Mouse (Mus musculus): ENCODE data around the gene Psmd5. TPM values are rescaled to one million over a fixed set of nuclear protein-coding genes. Genes with fewer than 3 reads are reported as not detected.

The Psmd5 gene
- polyA plus RNA-seq (2015; fragmentation: Nextera tagmentation; extraction: Ambion mirVana) = 53.1 and 53.3 TPM in 2 replicates

GRCm38 (mm10) chr2:34874816-34875345 lies at the start of gene Psmd5:
TSS of gene Psmd5 (minus strand) at chr2:34874968.

DNA sequence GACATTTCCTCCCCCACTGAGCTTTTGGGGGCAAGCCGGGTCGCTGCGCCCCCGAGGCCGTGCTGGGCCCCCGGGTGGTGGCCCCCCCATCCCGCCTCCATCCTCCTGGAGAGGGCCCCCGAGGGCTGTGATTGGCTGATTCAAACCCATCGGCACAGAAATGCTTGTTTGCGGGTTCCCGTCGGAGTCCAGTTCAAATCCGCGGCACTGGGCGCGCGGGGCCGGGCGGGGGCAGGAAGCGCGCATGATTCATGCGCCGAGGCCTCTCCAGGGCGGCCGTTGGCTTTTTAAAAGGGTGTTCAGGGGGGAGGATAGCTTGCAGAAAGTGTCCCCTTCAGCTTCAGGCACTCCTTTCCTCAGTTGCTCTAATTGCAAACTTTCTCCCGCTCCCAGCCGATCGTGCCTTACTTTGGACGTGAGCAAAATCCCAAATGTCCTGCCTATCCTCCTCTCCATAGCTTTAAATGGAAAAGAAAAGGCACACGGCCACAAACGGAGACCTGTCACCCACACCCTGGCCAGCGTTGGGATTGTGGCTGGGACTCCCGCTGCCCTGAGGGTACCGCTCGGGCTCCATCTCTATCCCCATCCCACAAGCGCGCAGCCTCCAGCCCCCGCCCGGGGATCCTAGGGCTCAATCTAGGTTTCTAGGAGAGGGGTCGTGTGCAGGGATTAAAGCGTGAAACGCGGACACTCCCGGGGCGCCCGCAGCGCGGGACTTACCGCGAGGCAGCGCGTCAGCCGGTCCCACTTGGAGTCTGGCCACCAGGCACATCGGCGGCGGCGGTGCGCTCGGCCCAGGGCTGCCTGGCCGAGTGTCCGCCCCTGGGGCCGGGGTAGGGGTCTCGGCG lies 38.7 kb upstream of the Psmd5 start, which contains the start of gene Phf19:
Gene Phf19 (minus strand): TSS at position 809 of the 851 bp plus-strand sequence.

DNA sequence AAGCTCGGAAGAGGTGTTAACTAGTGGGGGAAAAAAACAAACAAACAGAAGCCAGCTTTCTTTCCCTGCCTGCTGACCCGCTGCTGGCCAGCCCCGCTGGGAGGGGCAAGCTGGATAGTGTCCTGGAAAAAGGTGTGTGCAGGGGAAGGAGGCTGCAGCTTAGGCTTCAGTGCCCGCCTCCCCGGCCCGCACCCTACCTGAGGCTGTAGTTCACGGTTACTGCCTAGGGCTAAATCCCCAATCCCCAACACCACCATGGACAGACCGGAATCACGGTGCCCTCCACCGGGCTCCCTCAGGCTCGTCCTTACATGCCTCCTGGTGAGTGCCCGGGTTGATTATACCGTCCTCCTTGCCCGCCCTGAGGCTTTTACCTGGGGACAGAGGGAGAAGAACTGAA lies 497 bp downstream of the Psmd5 start, which contains the start of gene Cutal:
Gene Cutal (plus strand): TSS at position 126 of the 400 bp plus-strand sequence.

DNA sequence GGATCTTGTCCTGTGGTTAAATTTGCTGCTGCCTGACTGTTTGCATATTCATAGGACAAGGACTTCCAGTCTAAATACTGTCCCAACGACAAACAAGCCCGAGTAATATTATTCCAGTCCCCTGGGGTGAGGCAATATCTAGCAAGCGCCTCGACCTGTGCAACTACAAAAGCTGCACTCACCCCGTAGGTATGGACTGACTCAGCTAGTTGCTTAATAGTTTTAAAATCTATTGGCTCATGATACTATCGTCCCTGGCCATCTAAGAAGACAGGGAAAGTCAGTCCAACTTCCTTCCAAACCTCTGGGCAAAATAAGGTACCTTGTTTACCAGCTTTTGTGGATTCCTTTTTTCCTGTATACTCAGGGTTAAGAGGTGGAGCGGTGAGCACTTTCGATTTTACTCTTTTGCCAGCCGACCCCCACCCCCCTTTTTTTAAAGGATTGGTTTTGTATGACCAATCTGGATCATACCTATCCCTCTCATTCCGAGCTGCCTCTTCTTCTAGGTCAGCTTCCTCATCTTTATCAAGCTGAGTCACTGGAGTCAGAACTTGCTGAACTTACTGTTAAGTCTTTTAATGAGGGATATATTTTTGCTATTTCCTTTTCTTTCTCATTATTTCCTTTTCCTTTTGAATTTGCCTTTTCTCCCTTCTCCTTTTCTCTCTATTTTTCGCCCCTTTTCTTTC lies 41.9 kb downstream of the Psmd5 start, which contains the start of gene Gm34653:
Gene Gm34653 (plus strand): TSS at position 242 of the 692 bp plus-strand sequence.

DNA sequence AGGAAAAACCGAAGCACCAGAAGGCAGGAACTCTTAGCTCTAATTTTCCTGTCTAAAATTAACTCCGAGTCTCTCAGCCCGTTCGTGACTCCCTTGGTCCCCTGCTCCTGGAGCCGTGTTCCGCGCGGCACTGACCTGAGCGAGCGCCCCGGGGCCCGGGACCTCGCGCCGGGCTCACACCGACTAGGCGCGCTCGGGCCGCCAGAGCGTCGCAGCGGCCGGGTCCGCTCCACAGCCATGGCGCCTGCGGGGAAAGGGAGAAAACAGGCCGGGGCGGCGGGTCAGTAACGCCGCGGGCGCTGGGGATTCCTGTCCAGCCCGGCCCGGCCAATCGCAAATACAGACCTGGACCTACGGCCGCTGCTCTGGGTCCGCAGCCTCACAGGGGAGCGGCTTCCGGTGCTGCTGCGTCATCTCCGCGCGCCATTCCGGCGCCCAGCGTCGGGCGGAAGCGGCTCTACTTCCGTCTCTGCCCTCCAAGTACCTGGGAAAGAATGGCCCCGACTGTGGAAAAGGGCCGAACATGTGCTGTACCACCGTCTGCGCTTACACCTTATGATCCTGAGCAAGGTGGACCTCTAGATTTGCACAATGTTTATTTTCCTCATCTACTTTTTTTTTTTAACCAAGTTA lies 48.8 kb downstream of the Psmd5 start, which contains the start of gene Fbxw2:
Gene Fbxw2 (minus strand): TSS at position 485 of the 633 bp plus-strand sequence.

Other genes with a start within 250 kb of the Psmd5 start
- 43.5 and 52.2 TPM in 2 replicates for gene Gapvd1, start 119.7 kb downstream of the Psmd5 start, polyA plus RNA-seq (2015; fragmentation: Nextera tagmentation; extraction: Ambion mirVana)
- 360 and 429 TPM in 2 replicates for gene Hspa5, start 103.0 kb downstream of the Psmd5 start, polyA plus RNA-seq (2015; fragmentation: Nextera tagmentation; extraction: Ambion mirVana)
- gene Rabepk, start 75.1 kb downstream of the Psmd5 start, polyA plus RNA-seq (2015; fragmentation: Nextera tagmentation; extraction: Ambion mirVana) = 22.1 and 22.5 TPM in 2 replicates
- 70.7 and 73.7 TPM in 2 replicates for gene Fbxw2, start 48.7 kb downstream of the Psmd5 start, polyA plus RNA-seq (2015; fragmentation: Nextera tagmentation; extraction: Ambion mirVana)
- not detected in 2 replicates for gene Gm34653, start 42.0 kb downstream of the Psmd5 start, polyA plus RNA-seq (2015; fragmentation: Nextera tagmentation; extraction: Ambion mirVana)
- gene Cutal, start 572 bp downstream of the Psmd5 start, polyA plus RNA-seq (2015; fragmentation: Nextera tagmentation; extraction: Ambion mirVana) = 0.33 and 0.70 TPM in 2 replicates
- 2.3 and 4.1 TPM in 2 replicates for gene Phf19, start 39.1 kb upstream of the Psmd5 start, polyA plus RNA-seq (2015; fragmentation: Nextera tagmentation; extraction: Ambion mirVana)
- gene Traf1, start 86.8 kb upstream of the Psmd5 start, polyA plus RNA-seq (2015; fragmentation: Nextera tagmentation; extraction: Ambion mirVana) = 0.76 and 1.2 TPM in 2 replicates
- gene Hc, start 186.5 kb upstream of the Psmd5 start, polyA plus RNA-seq (2015; fragmentation: Nextera tagmentation; extraction: Ambion mirVana) = 0.17 and 0.26 TPM in 2 replicates
- gene AI182371, start 226.6 kb upstream of the Psmd5 start, polyA plus RNA-seq (2015; fragmentation: Nextera tagmentation; extraction: Ambion mirVana) = 0.15 and 0.22 TPM in 2 replicates
- gene Cntrl, start 234.5 kb upstream of the Psmd5 start, polyA plus RNA-seq (2015; fragmentation: Nextera tagmentation; extraction: Ambion mirVana) = 7.0 and 7.7 TPM in 2 replicates